In genomic region chr2:172786297-172786696, GRCm38 (mm10) we compare ENCODE assay signal across 22 mouse cellular contexts.
DNase-seq lines count a peak whose midpoint lies in the region; ATAC-seq lines count a peak whose summit lies in the region.
"Had no signal": no experiment of that assay in that cellular context is flagged by ENCODE, and none has a peak within 500 bp of the region (broad histone marks: within the 10 kb centered on the region; RNA-seq: fewer than 3 reads in every experiment).

No protein-coding gene starts in this region.

- peaks cover 65% of the 10 kb centered on the region for H3K4me1 ChIP-seq in embryonic facial prominence, embryonic 10.5 days
- peaks cover 7% of the 10 kb centered on the region for H3K4me1 ChIP-seq in embryonic facial prominence, embryonic 11.5 days (ENCODE audit: control insufficient read depth, insufficient read depth, low read length)
- H3K4me1 ChIP-seq in embryonic facial prominence, embryonic 14.5 days (ENCODE audit: control insufficient read depth, insufficient read depth, low read length) = peaks cover 29% of the 10 kb centered on the region
- H3K4me1 ChIP-seq in stomach, embryonic 15.5 days = peaks cover 9% of the 10 kb centered on the region

- 20% methylated on average over 2 of the region's 2 CpGs for WGBS in embryonic facial prominence, embryonic 10.5 days
- WGBS in embryonic facial prominence, embryonic 11.5 days = 11% methylated on average over 2 of the region's 2 CpGs
- whole genome bisulfite sequencing in embryonic facial prominence, embryonic 14.5 days = 38% methylated on average over 2 of the region's 2 CpGs
- WGBS in stomach, embryonic 15.5 days = 44% methylated on average over 2 of the region's 2 CpGs

- no peak overlapping the region; the same call in 1 of the 2 replicates for H3K27ac ChIP-seq in embryonic facial prominence, embryonic 10.5 days (replicated peaks)
- no peak overlapping the region; the same call in 1 of the 2 replicates for H3K27ac ChIP-seq in embryonic facial prominence, embryonic 11.5 days (replicated peaks; ENCODE audit: low read depth, low read length)
- no peak overlapping the region for H3K27ac ChIP-seq in embryonic facial prominence, embryonic 14.5 days (replicated peaks; ENCODE audit: low read depth, low read length)
- peak overlapping the region; percentile 4; the same call in 1 of the 2 replicates for H3K27ac ChIP-seq in stomach, embryonic 15.5 days
- H3K27ac ChIP-seq: forebrain, embryonic 12.5 days; hindbrain, embryonic 12.5 days; hindbrain, embryonic 15.5 days had no signal

- peak; percentile 45 for DNase-seq in embryonic facial prominence, embryonic 10.5 days (ENCODE audit: low spot score)
- peak; percentile 75 for DNase-seq in embryonic facial prominence, embryonic 11.5 days (ENCODE audit: low spot score)
- peak; percentile 84 for DNase-seq in embryonic facial prominence, embryonic 14.5 days (ENCODE audit: low spot score)
- DNase-seq in spleen, postnatal 14 days (ENCODE audit: low spot score in 2 of 2) = no peak
- DNase-seq in cerebellum, postnatal 36 days = no peak
- no peak for DNase-seq in thymus, postnatal 36 days
- DNase-seq in right cerebral cortex, postnatal 36 days (ENCODE audit: low spot score in 2 of 2) = no peak
- DNase-seq: adrenal gland, adult 2 months; adrenal gland, postnatal 14 days; cerebellum, adult 11 months; cerebellum, adult 2 months; cerebellum, adult 9-11 months; gastrocnemius, postnatal 14 days; heart, adult 11 months had no signal

- H3K4me2 ChIP-seq in embryonic facial prominence, embryonic 11.5 days (ENCODE audit: low read depth, low read length) = no peak overlapping the region
- H3K4me2 ChIP-seq in embryonic facial prominence, embryonic 14.5 days (ENCODE audit: low read depth, low read length) = no peak overlapping the region
- no peak overlapping the region for H3K4me2 ChIP-seq in stomach, embryonic 15.5 days
- H3K4me2 ChIP-seq: forebrain, embryonic 12.5 days; heart, embryonic 11.5 days; hindbrain, embryonic 12.5 days; hindbrain, embryonic 15.5 days had no signal

- H3K4me3 ChIP-seq in embryonic facial prominence, embryonic 10.5 days = no peak overlapping the region
- no peak overlapping the region for H3K4me3 ChIP-seq in embryonic facial prominence, embryonic 11.5 days (ENCODE audit: low read depth, low read length)
- H3K4me3 ChIP-seq in embryonic facial prominence, embryonic 14.5 days (ENCODE audit: low read depth, low read length) = no peak overlapping the region
- H3K4me3 ChIP-seq in stomach, embryonic 15.5 days (replicated peaks) = no peak overlapping the region
- H3K4me3 ChIP-seq: forebrain, embryonic 12.5 days; hindbrain, embryonic 12.5 days; hindbrain, embryonic 15.5 days had no signal

- no peaks in the 10 kb centered on the region for H3K36me3 ChIP-seq in embryonic facial prominence, embryonic 10.5 days (replicated peaks)
- no peaks in the 10 kb centered on the region for H3K36me3 ChIP-seq in embryonic facial prominence, embryonic 11.5 days (replicated peaks; ENCODE audit: control insufficient read depth, insufficient read depth, low read depth, low read length)
- H3K36me3 ChIP-seq in embryonic facial prominence, embryonic 14.5 days (ENCODE audit: control insufficient read depth, insufficient read depth, low read length) = no peaks in the 10 kb centered on the region
- no peaks in the 10 kb centered on the region for H3K36me3 ChIP-seq in stomach, embryonic 15.5 days
- H3K36me3 ChIP-seq: forebrain, embryonic 12.5 days; hindbrain, embryonic 12.5 days; hindbrain, embryonic 15.5 days had no signal

- peak; percentile 44; the same call in 1 of the 2 replicates for ATAC-seq in embryonic facial prominence, embryonic 11.5 days (replicated peaks; ENCODE audit: insufficient number of reproducible peaks, low FRiP score, low TSS enrichment, low read depth)
- no peak for ATAC-seq in embryonic facial prominence, embryonic 14.5 days (ENCODE audit: low read depth)
- ATAC-seq in stomach, embryonic 15.5 days (ENCODE audit: insufficient read depth, low FRiP score, low read depth) = no peak
- ATAC-seq: CD4-positive, CD25-positive, alpha-beta regulatory T cell, adult 4 months; forebrain, embryonic 16.5 days; intestine, postnatal 0 days had no signal

- H3K9me3 ChIP-seq in embryonic facial prominence, embryonic 10.5 days = peaks cover 13% of the 10 kb centered on the region
- peaks cover 5% of the 10 kb centered on the region for H3K9me3 ChIP-seq in embryonic facial prominence, embryonic 11.5 days (replicated peaks; ENCODE audit: control insufficient read depth, low read length)
- peaks cover 9% of the 10 kb centered on the region for H3K9me3 ChIP-seq in embryonic facial prominence, embryonic 14.5 days (ENCODE audit: control insufficient read depth, low read length)
- 0 out of 2 replicates have a peak, but pooled peaks cover 5% of the 10 kb centered on the region for H3K9me3 ChIP-seq in stomach, embryonic 15.5 days
- H3K9me3 ChIP-seq: hindbrain, embryonic 15.5 days had no signal

- H3K27me3 ChIP-seq in embryonic facial prominence, embryonic 10.5 days (replicated peaks; ENCODE audit: low read depth, poor library complexity, severe bottlenecking) = peaks cover 65% of the 10 kb centered on the region
- H3K27me3 ChIP-seq in embryonic facial prominence, embryonic 11.5 days (ENCODE audit: control insufficient read depth, insufficient read depth, low read length) = peaks cover 16% of the 10 kb centered on the region
- H3K27me3 ChIP-seq in embryonic facial prominence, embryonic 14.5 days (replicated peaks; ENCODE audit: control insufficient read depth, insufficient read depth, low read length) = 0 out of 2 replicates have a peak, but pooled peaks cover 4% of the 10 kb centered on the region
- H3K27me3 ChIP-seq in stomach, embryonic 15.5 days (replicated peaks) = peaks cover 25% of the 10 kb centered on the region

- no peak overlapping the region for H3K9ac ChIP-seq in embryonic facial prominence, embryonic 11.5 days (replicated peaks; ENCODE audit: low read length)
- H3K9ac ChIP-seq in embryonic facial prominence, embryonic 14.5 days (ENCODE audit: low read depth, low read length) = no peak overlapping the region
- no peak overlapping the region for H3K9ac ChIP-seq in stomach, embryonic 15.5 days
- H3K9ac ChIP-seq: forebrain, embryonic 12.5 days; hindbrain, embryonic 12.5 days; hindbrain, embryonic 15.5 days had no signal

Comparison
In these comparisons a context has a peak if more than half of its experiments do, and no peak if none do; other contexts are left out.
1. DNase-seq: peak in embryonic facial prominence, embryonic 10.5 days (single experiment), embryonic facial prominence, embryonic 11.5 days (single experiment) and embryonic facial prominence, embryonic 14.5 days (single experiment); none in spleen, postnatal 14 days (0 of 2), cerebellum, postnatal 36 days (0 of 2), thymus, postnatal 36 days (0 of 2) and right cerebral cortex, postnatal 36 days (0 of 2).